Mouse (Mus musculus) heart, postnatal 0 days (tissue): ENCODE measurements around the gene Galntl6. TPM values are rescaled to one million over a fixed set of nuclear protein-coding genes. Genes with fewer than 3 reads are reported as not detected.

Experiments
- ATAC-seq: fragments of 200-750 bp; cut with Nextera tagmentation; 2 replicates; pipeline ENCODE4 v1.8.0; 2017; ENCODE audit warnings: low read depth, moderate number of reproducible peaks, moderate library complexity; ENCODE audit not compliant: insufficient read depth
- DNase-seq: peaks from one replicate; pipeline ENCODE4 v3.0.0-alpha.2; 2016; ENCODE audit warnings: low spot score
- H3K27ac ChIP-seq: fragments of 300-500 bp; sonication (generic); 2 replicates; pipeline ENCODE4 v1.5.1; 2014; ENCODE audit warnings: low read depth, mild to moderate bottlenecking
- H3K27me3 ChIP-seq: fragments of 300-500 bp; sonication (generic); 2 replicates; pipeline ENCODE4 v1.6.1; 2014; ENCODE audit warnings: low read length, mixed read lengths; ENCODE audit not compliant: control insufficient read depth, insufficient read depth
- H3K36me3 ChIP-seq: fragments of 300-500 bp; sonication (generic); replicated peaks from 2 replicates; pipeline ENCODE4 v1.6.1; 2014; ENCODE audit warnings: low read length, mixed read lengths; ENCODE audit not compliant: control insufficient read depth, insufficient read depth
- H3K4me1 ChIP-seq: fragments of 300-500 bp; sonication (generic); 2 replicates; pipeline ENCODE4 v1.6.1; 2014; ENCODE audit warnings: antibody characterized with exemption; ENCODE audit not compliant: control insufficient read depth, insufficient read depth
- H3K4me2 ChIP-seq: fragments of 300-500 bp; sonication (generic); 2 replicates; pipeline ENCODE4 v1.6.1; 2014; ENCODE audit warnings: low read depth, mild to moderate bottlenecking, low read length, moderate library complexity
- H3K4me3 ChIP-seq: fragments of 300-500 bp; sonication (generic); 2 replicates; pipeline ENCODE4 v1.5.1; 2014; ENCODE audit warnings: low read depth, low read length
- H3K9ac ChIP-seq: fragments of 300-500 bp; sonication (generic); replicated peaks from 2 replicates; pipeline ENCODE4 v1.6.1; 2014; ENCODE audit warnings: low read depth, low read length, mixed read lengths
- H3K9me3 ChIP-seq: fragments of 300-500 bp; sonication (generic); replicated peaks from 2 replicates; pipeline ENCODE4 v1.6.1; 2016; ENCODE audit warnings: low read length; ENCODE audit not compliant: control insufficient read depth
- CTCF ChIP-seq: IDR thresholded peaks from 2 replicates; pipeline ENCODE4 v1.5.1; 2016; ENCODE audit warnings: antibody characterized with exemption, control low read depth, low read depth
- EP300 ChIP-seq: IDR thresholded peaks from 2 replicates; pipeline ENCODE4 v1.6.1; 2016; ENCODE audit warnings: antibody characterized with exemption, low read depth
- WGBS: fragments of 180-500 bp; shearing (Covaris S2); extraction: QIAGEN DNeasy Blood & Tissue Kit; methylation state at CpG from one replicate; pipeline ENCODE4 v1.1.7; 2014; 5-methylcytosine and 5-hydroxymethylcytosine counted together
- polyA plus RNA-seq: library from polyadenylated mRNA; unstranded; fragments of >200 nt; fragmentation: Nextera tagmentation; extraction: Ambion mirVana; gene quantifications from 2 replicates; pipeline ENCODE4 v1.2.1, GENCODE M21; 2015
- total RNA-seq: library from RNA; depleted of rRNA; stranded (reverse); fragments of >200 nt; gene quantifications from 2 replicates; pipeline ENCODE4 v1.2.3, GENCODE M21; 2014; ENCODE audit warnings: low replicate concordance

Gene Galntl6
- total and polyA plus RNA-seq, 2 experiments from 2014 or later, result not detected

GRCm38 (mm10) chr8:57922214-57923070 lies 990.0 kb downstream of the Galntl6 start:
- 74% methylated on average over 6 of the region's 6 CpGs for WGBS
- Histone ChIP-seq H3K4me2 (no peak overlapping the region), H3K27ac (no peak overlapping the region), H3K4me3 (no peak overlapping the region), H3K9ac (no peak overlapping the region), H3K4me1 (0 out of 2 replicates have a peak, but pooled peaks cover 5% of the 10 kb centered on the region), H3K9me3 (no peaks in the 10 kb centered on the region), H3K27me3 (no peaks in the 10 kb centered on the region), H3K36me3 (no peaks in the 10 kb centered on the region)
- ATAC-seq, result no peak
- TF ChIP-seq EP300, result no peak
- no peak for TF ChIP-seq CTCF
- DNase-seq, result no peak

- Histone ChIP-seq H3K4me2 (no peak overlapping the region), H3K27ac (no peak overlapping the region), H3K27me3 (no peaks in the 10 kb centered on the region), H3K4me1 (no peaks in the 10 kb centered on the region), H3K4me3 (no peak overlapping the region), H3K9me3 (no peaks in the 10 kb centered on the region), H3K9ac (no peak overlapping the region), H3K36me3 (no peaks in the 10 kb centered on the region)
- TF ChIP-seq CTCF (no peak), EP300 (no peak)
- no peak for ATAC-seq
- 73% methylated on average over 3 of the region's 3 CpGs for WGBS
- DNase-seq, result no peak
Observed at GRCm38 (mm10) chr8:57920326-57920903, 992.0 kb downstream of the Galntl6 start.

GRCm38 (mm10) chr8:57918720-57919640 lies 993.5 kb downstream of the Galntl6 start:
- Histone ChIP-seq H3K9me3 (no peaks in the 10 kb centered on the region), H3K27me3 (no peaks in the 10 kb centered on the region), H3K9ac (no peak overlapping the region), H3K4me3 (no peak overlapping the region), H3K36me3 (no peaks in the 10 kb centered on the region), H3K27ac (no peak overlapping the region), H3K4me2 (no peak overlapping the region), H3K4me1 (no peaks in the 10 kb centered on the region)
- ATAC-seq (no peak), DNase-seq (no peak)
- TF ChIP-seq CTCF (no peak), EP300 (no peak)
- 68% methylated on average over 9 of the region's 9 CpGs for WGBS

- no peak overlapping the region for H3K27ac ChIP-seq
- no peak overlapping the region for H3K4me3 ChIP-seq
- H3K9me3 ChIP-seq, result no peaks in the 10 kb centered on the region
- no peaks in the 10 kb centered on the region for H3K36me3 ChIP-seq
- H3K9ac ChIP-seq, result no peak overlapping the region
- H3K4me1 ChIP-seq, result no peaks in the 10 kb centered on the region
- no peaks in the 10 kb centered on the region for H3K27me3 ChIP-seq
- H3K4me2 ChIP-seq, result no peak overlapping the region
- no peak for TF ChIP-seq EP300
- no peak for TF ChIP-seq CTCF
- DNase-seq, result no peak
- ATAC-seq, result no peak
- 87% methylated on average over 5 of the region's 5 CpGs for WGBS
Observed at GRCm38 (mm10) chr8:57893360-57893759, 1019.1 kb downstream of the Galntl6 start.

- H3K4me3 ChIP-seq, result no peak overlapping the region
- TF ChIP-seq CTCF (no peak), EP300 (no peak)
- H3K27ac ChIP-seq, result no peak overlapping the region
- no peaks in the 10 kb centered on the region for H3K27me3 ChIP-seq
- no peak for DNase-seq
- no peaks in the 10 kb centered on the region for H3K9me3 ChIP-seq
- H3K4me2 ChIP-seq, result no peak overlapping the region
- 77% methylated on average over 5 of the region's 5 CpGs for WGBS
- H3K36me3 ChIP-seq, result no peaks in the 10 kb centered on the region
- H3K4me1 ChIP-seq, result no peaks in the 10 kb centered on the region
- no peak for ATAC-seq
- H3K9ac ChIP-seq, result no peak overlapping the region
Observed at GRCm38 (mm10) chr8:57892115-57892514, 1020.3 kb downstream of the Galntl6 start.
